Mouse (Mus musculus): Measurements from ENCODE around the gene Cavin4. TPM values are rescaled to one million over a fixed set of nuclear protein-coding genes. Genes with fewer than 3 reads are reported as not detected.
"Not testable (repeated sequence)": the region's sequence is repeated elsewhere in the genome, so short reads cannot be mapped to it uniquely, and the experiment has no call there.

Gene Cavin4
- polyA plus RNA-seq, 1 experiment from 2014 or later: 1.0 TPM

DNA sequence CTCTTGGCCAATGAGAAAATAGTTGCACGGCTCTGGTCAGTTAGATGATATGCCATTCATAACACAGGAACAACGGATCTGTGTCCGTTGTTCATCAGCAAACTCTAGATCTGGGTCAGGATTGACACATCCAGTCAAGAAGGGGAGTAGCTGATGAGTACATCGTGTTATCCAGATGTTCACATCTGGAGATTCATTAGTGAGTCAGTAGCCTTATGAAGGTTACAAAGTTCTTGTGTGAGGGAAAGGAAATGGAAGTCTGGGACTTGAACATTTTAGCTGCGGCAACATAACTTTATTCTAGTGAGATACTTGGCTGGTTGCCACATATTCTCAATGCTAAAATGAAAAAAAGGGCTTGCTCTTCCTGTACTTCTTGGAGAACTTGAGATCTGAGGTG, 9.6 kb downstream of the Cavin4 start:
- Histone ChIP-seq H3K4me3 (replicated peaks) (no peak overlapping the region), H3K4me1 (replicated peaks) (no peaks in the 10 kb centered on the region), H3K27ac (no peak overlapping the region), H3K4me2 (no peak overlapping the region), H3K9ac (replicated peaks) (no peak overlapping the region), H3K9me3 (no peaks in the 10 kb centered on the region), H3K36me3 (peaks cover 79% of the 10 kb centered on the region), H3K27me3 (no peaks in the 10 kb centered on the region)
- no peak for ATAC-seq (ENCODE audit: insufficient number of reproducible peaks, insufficient read depth, low FRiP score, low TSS enrichment, low read depth)
- WGBS: 89% methylated on average over 5 of the region's 5 CpGs

DNA sequence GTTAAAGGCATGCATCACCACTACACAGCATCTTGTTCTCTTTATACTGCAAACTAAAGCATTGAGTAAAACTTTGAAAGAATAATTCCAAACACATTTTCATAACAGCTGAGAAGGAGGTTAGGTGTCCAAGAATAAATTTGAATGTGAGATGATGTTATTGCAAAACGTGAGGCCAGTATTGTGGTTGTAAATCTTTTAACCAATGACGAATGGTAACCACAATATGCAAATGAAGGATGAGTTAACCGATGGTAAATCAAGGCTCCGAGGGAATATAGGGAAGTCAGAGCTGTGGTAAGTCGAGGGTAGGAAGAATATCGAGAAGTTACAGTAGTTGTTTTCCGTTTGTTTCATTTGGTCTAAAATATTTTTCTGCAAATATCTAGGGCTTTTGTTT, 11.1 kb downstream of the Cavin4 start:
- H3K4me3 ChIP-seq (replicated peaks): no peak overlapping the region
- peaks cover 77% of the 10 kb centered on the region for H3K36me3 ChIP-seq
- 94% methylated on average over 7 of the region's 7 CpGs for WGBS

DNA sequence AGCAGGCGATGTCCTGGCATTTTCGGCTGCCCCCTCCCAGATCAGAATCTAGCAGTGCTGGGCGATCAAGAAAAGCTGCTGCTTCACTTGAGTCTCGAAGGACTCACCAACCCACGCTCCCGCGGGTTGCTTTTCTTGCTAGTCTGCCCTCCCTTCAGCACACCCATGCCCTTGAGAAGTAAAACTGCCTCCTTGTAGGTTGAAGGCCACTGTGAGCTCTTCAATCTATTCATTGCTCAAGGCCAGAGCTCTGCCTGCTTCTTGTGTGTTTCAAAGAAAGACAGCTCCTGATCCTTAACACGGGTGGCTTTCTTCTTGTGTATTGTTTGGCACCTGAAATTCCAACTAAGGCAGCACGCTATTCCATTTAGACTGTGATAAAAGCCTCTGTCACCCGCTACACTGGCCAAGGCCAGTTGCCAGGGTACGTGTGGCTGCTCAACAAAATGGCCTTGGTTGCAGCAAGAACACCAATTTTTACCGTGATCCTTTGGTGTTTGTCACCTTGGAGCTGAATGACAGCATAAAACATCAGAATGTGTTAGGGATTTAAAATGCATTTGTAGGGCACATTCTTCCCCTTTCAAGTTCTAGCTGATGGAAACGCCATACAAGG, 13.4 kb downstream of the Cavin4 start:
- H3K9ac ChIP-seq (replicated peaks): no peak overlapping the region
- no peaks in the 10 kb centered on the region for H3K27me3 ChIP-seq
- ATAC-seq (ENCODE audit: insufficient number of reproducible peaks, insufficient read depth, low FRiP score, low TSS enrichment, low read depth): no peak
- H3K4me3 ChIP-seq (replicated peaks): no peak overlapping the region
- peaks cover 7% of the 10 kb centered on the region for H3K4me1 ChIP-seq (replicated peaks)
- WGBS: 93% methylated on average over 13 of the region's 13 CpGs
- peaks cover 55% of the 10 kb centered on the region for H3K36me3 ChIP-seq
- H3K9me3 ChIP-seq: no peaks in the 10 kb centered on the region
- H3K27ac ChIP-seq: no peak overlapping the region
- no peak overlapping the region for H3K4me2 ChIP-seq

More for the DNA sequence above, 11.1 kb downstream of the Cavin4 start:
- Histone ChIP-seq H3K4me1 (replicated peaks) (no peaks in the 10 kb centered on the region), H3K27me3 (no peaks in the 10 kb centered on the region), H3K9me3 (no peaks in the 10 kb centered on the region), H3K27ac (no peak overlapping the region), H3K4me2 (no peak overlapping the region), H3K9ac (replicated peaks) (no peak overlapping the region)
- ATAC-seq (ENCODE audit: insufficient number of reproducible peaks, insufficient read depth, low FRiP score, low TSS enrichment, low read depth): no peak

GRCm38 (mm10) chr4:48677276-48677675, 14.0 kb downstream of the Cavin4 start:
- 92% methylated on average over 8 of the region's 8 CpGs for WGBS
- Histone ChIP-seq H3K36me3 (peaks cover 49% of the 10 kb centered on the region), H3K27ac (no peak overlapping the region), H3K27me3 (no peaks in the 10 kb centered on the region), H3K9me3 (no peaks in the 10 kb centered on the region), H3K4me1 (replicated peaks) (peaks cover 7% of the 10 kb centered on the region), H3K4me3 (replicated peaks) (no peak overlapping the region), H3K9ac (replicated peaks) (no peak overlapping the region), H3K4me2 (no peak overlapping the region)
- ATAC-seq (ENCODE audit: insufficient number of reproducible peaks, insufficient read depth, low FRiP score, low TSS enrichment, low read depth): no peak

- no peak overlapping the region for H3K27ac ChIP-seq
- no peak overlapping the region for H3K9ac ChIP-seq (replicated peaks)
- peaks cover 44% of the 10 kb centered on the region for H3K36me3 ChIP-seq
- no peak overlapping the region for H3K4me3 ChIP-seq (replicated peaks)
- WGBS: 59% methylated on average over 2 of the region's 2 CpGs
- ATAC-seq (ENCODE audit: insufficient number of reproducible peaks, insufficient read depth, low FRiP score, low TSS enrichment, low read depth): no peak
- no peak overlapping the region for H3K4me2 ChIP-seq
- H3K27me3 ChIP-seq: no peaks in the 10 kb centered on the region
- H3K9me3 ChIP-seq: no peaks in the 10 kb centered on the region
- peaks cover 7% of the 10 kb centered on the region for H3K4me1 ChIP-seq (replicated peaks)
Measured at GRCm38 (mm10) chr4:48677812-48678211, 14.5 kb downstream of the Cavin4 start.

GRCm38 (mm10) chr4:48678793-48679192, 15.5 kb downstream of the Cavin4 start:
- H3K27me3 ChIP-seq: no peaks in the 10 kb centered on the region
- 84% methylated on average over 9 of the region's 9 CpGs for WGBS
- H3K27ac ChIP-seq: no peak overlapping the region
- H3K36me3 ChIP-seq: peaks cover 34% of the 10 kb centered on the region
- peaks cover 7% of the 10 kb centered on the region for H3K4me1 ChIP-seq (replicated peaks)
- ATAC-seq (ENCODE audit: insufficient number of reproducible peaks, insufficient read depth, low FRiP score, low TSS enrichment, low read depth): no peak
- no peaks in the 10 kb centered on the region for H3K9me3 ChIP-seq
- H3K4me2 ChIP-seq: no peak overlapping the region
- H3K4me3 ChIP-seq (replicated peaks): no peak overlapping the region
- no peak overlapping the region for H3K9ac ChIP-seq (replicated peaks)

DNA sequence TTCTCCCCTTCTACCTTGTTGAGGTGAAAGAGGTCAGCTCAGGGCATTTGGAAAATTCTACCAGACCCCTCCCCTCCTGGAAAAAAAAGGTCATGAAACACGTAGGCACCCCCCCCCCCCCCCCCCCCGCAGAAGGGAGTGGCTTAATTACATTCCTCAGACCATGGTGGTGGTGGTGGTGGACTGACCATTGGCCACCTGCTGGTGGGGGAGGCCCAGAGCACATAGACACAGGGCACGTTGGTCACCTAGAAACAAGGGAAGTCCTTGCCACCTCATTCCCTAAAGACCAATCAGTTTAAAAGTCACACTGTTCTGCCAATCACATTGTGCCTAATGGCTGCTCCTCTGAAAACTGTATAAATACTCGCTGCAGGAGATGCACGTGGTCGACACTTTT, 16.4 kb downstream of the Cavin4 start:
- not testable (repeated sequence) for ATAC-seq (ENCODE audit: insufficient number of reproducible peaks, insufficient read depth, low FRiP score, low TSS enrichment, low read depth); H3K9me3 ChIP-seq; H3K27ac ChIP-seq; H3K4me3 ChIP-seq (replicated peaks); H3K27me3 ChIP-seq; H3K4me1 ChIP-seq (replicated peaks); H3K4me2 ChIP-seq; H3K9ac ChIP-seq (replicated peaks)
- H3K36me3 ChIP-seq: peaks cover 25% of the 10 kb centered on the region
- WGBS: 72% methylated on average over 4 of the region's 6 CpGs

DNA sequence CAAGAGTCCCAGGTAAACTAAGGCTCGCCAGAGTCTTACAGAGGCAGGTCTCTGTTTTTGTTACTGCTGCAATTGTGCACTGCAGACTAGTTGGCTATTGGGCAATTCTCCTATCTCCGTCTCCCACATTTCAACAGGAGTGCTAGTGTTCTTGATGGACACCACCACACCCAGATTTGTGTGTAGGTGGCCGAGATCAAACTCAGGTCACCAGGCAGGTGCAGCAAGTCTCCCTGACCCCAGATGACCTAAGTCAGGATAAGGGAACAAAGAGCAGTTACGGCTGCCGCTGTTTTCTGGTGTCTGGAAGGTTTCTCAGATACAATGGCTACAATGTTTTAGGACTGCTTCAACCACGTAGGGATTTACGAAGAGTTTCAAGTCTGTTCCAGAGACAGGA, 16.9 kb downstream of the Cavin4 start:
- Histone ChIP-seq H3K4me2 (no peak overlapping the region), H3K4me3 (replicated peaks) (no peak overlapping the region), H3K27me3 (no peaks in the 10 kb centered on the region), H3K27ac (no peak overlapping the region), H3K9ac (replicated peaks) (no peak overlapping the region), H3K9me3 (no peaks in the 10 kb centered on the region), H3K4me1 (replicated peaks) (peaks cover 7% of the 10 kb centered on the region), H3K36me3 (peaks cover 20% of the 10 kb centered on the region)
- ATAC-seq (ENCODE audit: insufficient number of reproducible peaks, insufficient read depth, low FRiP score, low TSS enrichment, low read depth): no peak
- WGBS: 67% methylated on average over 7 of the region's 7 CpGs

GRCm38 (mm10) chr4:48680648-48681343, 17.5 kb downstream of the Cavin4 start:
- no peaks in the 10 kb centered on the region for H3K27me3 ChIP-seq
- no peak for ATAC-seq (ENCODE audit: insufficient number of reproducible peaks, insufficient read depth, low FRiP score, low TSS enrichment, low read depth)
- peaks cover 15% of the 10 kb centered on the region for H3K36me3 ChIP-seq
- no peak overlapping the region for H3K4me3 ChIP-seq (replicated peaks)
- WGBS: 44% methylated on average over 10 of the region's 11 CpGs
- peaks cover 7% of the 10 kb centered on the region for H3K4me1 ChIP-seq (replicated peaks)
- H3K27ac ChIP-seq: no peak overlapping the region
- no peak overlapping the region for H3K9ac ChIP-seq (replicated peaks)
- H3K9me3 ChIP-seq: no peaks in the 10 kb centered on the region
- no peak overlapping the region for H3K4me2 ChIP-seq

DNA sequence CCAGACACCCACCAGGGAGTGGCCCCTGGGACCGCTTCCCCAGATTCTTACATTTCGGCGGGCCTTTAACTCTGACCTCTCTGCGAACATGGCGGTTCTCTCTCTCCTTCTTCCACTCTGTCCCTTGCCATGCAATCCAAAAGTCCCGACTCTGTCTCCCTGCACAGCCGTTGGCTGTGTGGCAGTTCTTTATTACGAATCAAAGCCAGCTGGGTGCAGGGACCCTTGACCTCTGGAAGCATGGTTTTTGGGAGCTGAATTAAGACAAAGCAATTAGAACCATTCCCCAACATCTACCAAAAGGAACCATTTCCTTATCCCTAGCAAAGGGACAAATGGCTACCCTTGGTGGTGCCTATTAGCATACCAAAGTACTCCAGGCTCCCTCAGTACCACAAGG, 19.8 kb downstream of the Cavin4 start:
- peaks cover 10% of the 10 kb centered on the region for H3K4me1 ChIP-seq (replicated peaks)
- WGBS: 64% methylated on average over 8 of the region's 8 CpGs
- H3K4me2 ChIP-seq: no peak overlapping the region
- no peak overlapping the region for H3K4me3 ChIP-seq (replicated peaks)
- no peak for ATAC-seq (ENCODE audit: insufficient number of reproducible peaks, insufficient read depth, low FRiP score, low TSS enrichment, low read depth)
- H3K36me3 ChIP-seq: no peaks in the 10 kb centered on the region
- no peaks in the 10 kb centered on the region for H3K9me3 ChIP-seq
- H3K27ac ChIP-seq: no peak overlapping the region
- no peak overlapping the region for H3K9ac ChIP-seq (replicated peaks)
- H3K27me3 ChIP-seq: no peaks in the 10 kb centered on the region

DNA sequence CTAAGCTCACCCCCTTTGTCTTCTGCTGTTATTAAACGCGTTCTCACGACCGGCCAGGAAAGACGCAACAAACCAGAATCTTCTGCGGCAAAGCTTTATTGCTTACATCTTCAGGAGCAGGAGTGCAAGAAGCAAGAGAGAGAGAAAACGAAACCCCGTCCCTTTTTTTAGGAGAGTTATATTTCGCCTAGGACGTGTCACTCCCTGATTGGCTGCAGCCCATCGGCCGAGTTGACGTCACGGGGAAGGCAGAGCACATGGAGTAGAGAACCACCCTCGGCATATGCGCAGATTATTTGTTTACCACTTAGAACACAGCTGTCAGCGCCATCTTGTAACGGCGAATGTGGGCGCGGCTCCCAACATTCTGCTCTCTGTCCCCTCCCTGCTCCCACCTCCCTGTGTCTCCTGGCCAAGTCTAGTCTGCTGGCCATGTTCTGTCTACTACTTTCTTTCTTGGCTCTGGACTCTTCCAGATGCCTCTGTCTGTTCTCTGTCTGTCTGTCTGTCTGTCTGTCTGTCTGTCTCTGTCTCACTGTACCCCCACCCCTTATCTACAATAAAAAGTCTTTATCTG, 20.4 kb downstream of the Cavin4 start:
- peaks cover 13% of the 10 kb centered on the region for H3K4me1 ChIP-seq (replicated peaks)
- not testable (repeated sequence) for ATAC-seq (ENCODE audit: insufficient number of reproducible peaks, insufficient read depth, low FRiP score, low TSS enrichment, low read depth); H3K27me3 ChIP-seq; H3K36me3 ChIP-seq; H3K9ac ChIP-seq (replicated peaks); H3K27ac ChIP-seq; H3K9me3 ChIP-seq; H3K4me2 ChIP-seq; H3K4me3 ChIP-seq (replicated peaks)
- WGBS: 93% methylated on average over 17 of the region's 21 CpGs

All from limb, embryonic 12.5 days (tissue).